Mouse (Mus musculus): ENCODE results near the gene Cfap65. TPM values are rescaled to one million over a fixed set of nuclear protein-coding genes. Genes with fewer than 3 reads are reported as not detected.

The Cfap65 gene
- polyA plus RNA-seq, 1 experiment: 2.6 TPM

- Histone ChIP-seq H3K27me3 (ENCODE audit: control insufficient read depth, insufficient read depth, low read length) (no peaks in the 10 kb centered on the region), H3K4me3 (replicated peaks; ENCODE audit: insufficient read depth, low read depth, low read length) (peak overlapping the region; percentile 73), H3K4me1 (ENCODE audit: control insufficient read depth, insufficient read depth, low read length) (no peaks in the 10 kb centered on the region), H3K27ac (ENCODE audit: insufficient read depth, low read length) (peak overlapping the region; percentile 71)
- peak; percentile 63 to 69 for DNase-seq
- TF ChIP-seq CTCF (IDR thresholded peaks at IDR 0.05; ENCODE audit: borderline replicate concordance, insufficient read depth, low read depth, low read length): no peak
- no peak for TF ChIP-seq POLR2A (IDR thresholded peaks at IDR 0.05; ENCODE audit: borderline replicate concordance, insufficient read depth, low read length)
- 1% methylated on average over 74 of the region's 74 CpGs for WGBS
Observed at GRCm38 (mm10) chr1:74855651-74856438, 79.6 kb downstream of the Cfap65 start.

DNA sequence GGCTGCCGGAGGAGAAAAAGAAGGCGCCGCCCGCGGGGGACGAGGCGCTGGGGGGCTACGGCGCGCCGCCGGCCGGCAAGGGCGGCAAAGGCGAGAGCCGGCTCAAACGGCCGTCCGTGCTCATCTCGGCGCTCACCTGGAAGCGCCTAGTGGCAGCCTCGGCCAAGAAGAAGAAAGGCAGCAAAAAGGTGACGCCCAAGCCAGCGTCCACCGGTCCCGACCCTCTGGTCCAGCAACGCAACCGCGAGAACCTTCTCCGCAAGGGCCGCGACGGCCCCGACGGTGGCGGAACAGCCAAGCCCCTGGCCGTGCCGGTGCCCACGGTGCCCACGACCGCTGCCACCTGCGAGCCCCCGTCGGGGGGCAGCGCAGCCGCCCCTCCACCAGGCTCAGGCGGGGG lies 80.2 kb downstream of the Cfap65 start:
- Histone ChIP-seq H3K4me3 (replicated peaks; ENCODE audit: insufficient read depth, low read depth, low read length) (peak overlapping the region; percentile 73), H3K4me1 (ENCODE audit: control insufficient read depth, insufficient read depth, low read length) (no peaks in the 10 kb centered on the region), H3K27me3 (ENCODE audit: control insufficient read depth, insufficient read depth, low read length) (no peaks in the 10 kb centered on the region), H3K27ac (ENCODE audit: insufficient read depth, low read length) (peak overlapping the region; percentile 71)
- DNase-seq: peak in 1 of 2 experiments; percentile 53
- WGBS: under 1% methylated on average over 44 of the region's 48 CpGs
- TF ChIP-seq POLR2A (IDR thresholded peaks at IDR 0.05; ENCODE audit: borderline replicate concordance, insufficient read depth, low read length): no peak

DNA sequence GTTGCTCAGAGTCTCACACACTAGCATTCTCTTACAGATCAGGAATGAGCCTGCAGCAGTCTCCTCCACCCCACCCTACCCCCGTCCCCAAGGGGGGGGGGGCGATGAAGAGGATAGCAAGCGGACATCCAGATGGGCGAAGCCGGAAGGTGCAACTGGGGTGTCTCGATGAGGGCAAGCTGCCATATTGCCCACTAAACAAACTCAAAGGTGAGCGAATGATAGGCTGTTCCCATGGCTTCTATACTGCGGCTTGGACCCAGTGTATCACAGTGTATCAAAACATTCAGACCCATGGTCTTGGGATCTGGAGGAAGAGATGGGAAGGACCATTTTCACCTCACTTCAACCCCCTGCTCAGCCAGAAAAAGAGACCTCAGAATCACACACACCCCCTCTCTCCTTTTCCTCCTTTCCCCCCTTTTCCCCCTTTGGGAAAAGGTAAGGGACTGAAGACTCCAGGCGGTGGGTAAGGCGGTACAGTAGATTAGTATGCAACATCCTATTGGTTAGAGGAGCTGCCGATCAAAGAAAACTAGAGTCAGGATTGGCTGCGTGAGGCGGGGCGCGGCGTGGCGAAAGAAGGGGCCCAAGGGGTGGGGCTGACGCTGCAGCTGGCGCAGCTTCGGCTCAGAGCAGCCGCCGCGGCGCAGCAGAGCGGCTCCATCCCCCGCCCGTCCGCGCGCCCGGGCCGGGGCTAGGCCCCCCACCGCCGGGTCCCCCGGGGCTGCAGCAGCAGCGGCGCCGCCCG lies 80.9 kb downstream of the Cfap65 start, which contains the start of gene Cdk5r2:
Cdk5r2 (plus strand) TSS at position 629 of the 751 bp plus-strand sequence.
- no peak for TF ChIP-seq CTCF (IDR thresholded peaks at IDR 0.05; ENCODE audit: borderline replicate concordance, insufficient read depth, low read depth, low read length)
- peak; percentile 90 for TF ChIP-seq POLR2A (IDR thresholded peaks at IDR 0.05; ENCODE audit: borderline replicate concordance, insufficient read depth, low read length)
- peak within 1 kb of the TSS; percentile 73 for H3K4me3 ChIP-seq (replicated peaks; ENCODE audit: insufficient read depth, low read depth, low read length)
- peak within 1 kb of the TSS; percentile 71 for H3K27ac ChIP-seq (ENCODE audit: insufficient read depth, low read length)
- H3K27me3 ChIP-seq (ENCODE audit: control insufficient read depth, insufficient read depth, low read length): no peaks in the 10 kb centered on the region
- WGBS: 2% methylated on average over 38 of the region's 39 CpGs
- no peaks in the 10 kb centered on the region for H3K4me1 ChIP-seq (ENCODE audit: control insufficient read depth, insufficient read depth, low read length)
- peak; percentile 94 to 98 for DNase-seq

Other genes with a start within 250 kb of the Cfap65 start
- 30.4 and 32.4 TPM in 2 replicates for gene Cyp27a1, start 222.0 kb downstream of the Cfap65 start, polyA plus RNA-seq (2012; rRNA removed)
- 0.33 and 0.52 TPM in 2 replicates for gene Prkag3, start 186.4 kb downstream of the Cfap65 start, polyA plus RNA-seq (2012; rRNA removed)
- gene Wnt6, start 163.7 kb downstream of the Cfap65 start, polyA plus RNA-seq (2012; rRNA removed): 3.6 and 4.0 TPM in 2 replicates
- gene Wnt10a, start 144.1 kb downstream of the Cfap65 start, polyA plus RNA-seq (2012; rRNA removed): 0.36 and 0.59 TPM in 2 replicates
- 83.2 and 85.2 TPM in 2 replicates for gene Cdk5r2, start 80.7 kb downstream of the Cfap65 start, polyA plus RNA-seq (2012; rRNA removed)
- 0.46 and 1.1 TPM in 2 replicates for gene Fev, start 50.2 kb downstream of the Cfap65 start, polyA plus RNA-seq (2012; rRNA removed)
- gene Cryba2, start 42.5 kb downstream of the Cfap65 start, polyA plus RNA-seq (2012; rRNA removed): 1.7 and 3.3 TPM in 2 replicates
- 0.33 and 0.49 TPM in 2 replicates for gene Ihh, start 16.1 kb upstream of the Cfap65 start, polyA plus RNA-seq (2012; rRNA removed)
- 1.8 and 2.8 TPM in 2 replicates for gene Nhej1, start 189.6 kb upstream of the Cfap65 start, polyA plus RNA-seq (2012; rRNA removed)
- not detected in 2 replicates for gene Slc23a3, start 198.3 kb upstream of the Cfap65 start, polyA plus RNA-seq (2012; rRNA removed)
- gene Cnppd1, start 207.1 kb upstream of the Cfap65 start, polyA plus RNA-seq (2012; rRNA removed): 39.0 and 41.4 TPM in 2 replicates
- 261 and 276 TPM in 2 replicates for gene Retreg2, start 207.2 kb upstream of the Cfap65 start, polyA plus RNA-seq (2012; rRNA removed)
- gene Zfand2b, start 233.0 kb upstream of the Cfap65 start, polyA plus RNA-seq (2012; rRNA removed): 58.0 and 61.6 TPM in 2 replicates
- 19.2 and 22.4 TPM in 2 replicates for gene Abcb6, start 244.8 kb upstream of the Cfap65 start, polyA plus RNA-seq (2012; rRNA removed)